Mouse (Mus musculus) liver, adult 2 months (tissue): Measurements from ENCODE around the gene Kpna7. TPM values are rescaled to one million over a fixed set of nuclear protein-coding genes. Genes with fewer than 3 reads are reported as not detected.

Experiments
- DNase-seq: peaks from one replicate; pipeline ENCODE4 v3.0.0-alpha.2; 2011; ENCODE audit warnings: low read depth, low spot score; ENCODE audit errors: extremely low read depth
- H3K27ac ChIP-seq: fragments of 200-500 bp; replicated peaks from 2 replicates; pipeline ENCODE4 v1.5.1; 2012; ENCODE audit warnings: low read depth, mild to moderate bottlenecking, control low read depth, inconsistent platforms, low read length; ENCODE audit not compliant: insufficient read depth
- H3K27me3 ChIP-seq: fragments of 200-500 bp; 2 replicates; pipeline ENCODE4 v1.6.1; 2012; ENCODE audit warnings: mild to moderate bottlenecking, moderate library complexity, low read length, inconsistent platforms; ENCODE audit not compliant: control insufficient read depth, insufficient read depth
- H3K36me3 ChIP-seq: fragments of 200-500 bp; 2 replicates; pipeline ENCODE4 v1.6.1; 2012; ENCODE audit warnings: low read length, inconsistent platforms; ENCODE audit not compliant: control insufficient read depth, insufficient read depth
- H3K4me1 ChIP-seq: fragments of 200-500 bp; 2 replicates; pipeline ENCODE4 v1.6.1; 2011; ENCODE audit warnings: low read length; ENCODE audit not compliant: control insufficient read depth, insufficient read depth
- H3K4me3 ChIP-seq: fragments of 200-500 bp; 2 replicates; pipeline ENCODE4 v1.5.1; 2011; ENCODE audit warnings: low read depth, mild to moderate bottlenecking, control low read depth, low read length, moderate library complexity; ENCODE audit not compliant: insufficient read depth
- H3K79me2 ChIP-seq: fragments of 200-500 bp; 2 replicates; pipeline ENCODE4 v1.6.1; 2012; ENCODE audit warnings: inconsistent platforms, mild to moderate bottlenecking, low read length, moderate library complexity; ENCODE audit not compliant: control insufficient read depth, insufficient read depth
- H3K9ac ChIP-seq: fragments of 200-500 bp; 2 replicates; pipeline ENCODE4 v1.6.1; 2012; ENCODE audit warnings: low read depth, mild to moderate bottlenecking, control low read depth, inconsistent platforms, low read length
- CTCF ChIP-seq: fragments of 200-500 bp; IDR thresholded peaks from 2 replicates; pipeline ENCODE4 v1.5.1; 2011; ENCODE audit warnings: low read depth, low read length, control low read depth
- POLR2A ChIP-seq: fragments of 200-500 bp; IDR thresholded peaks from 2 replicates; pipeline ENCODE4 v1.6.1; 2011; ENCODE audit warnings: low read length, control low read depth; ENCODE audit not compliant: insufficient read depth; ENCODE audit errors: extremely low read depth
- WGBS: fragments of 180-500 bp; shearing (Covaris S2); methylation state at CpG from one replicate; pipeline ENCODE4 v1.1.7; 2018; 5-methylcytosine and 5-hydroxymethylcytosine counted together
- polyA plus RNA-seq: library from polyadenylated mRNA; depleted of rRNA; stranded (reverse); fragments of >200 nt; gene quantifications from 2 replicates; pipeline ENCODE4 v1.2.3, GENCODE M21; 2012
- total RNA-seq: library from RNA; depleted of rRNA; stranded (reverse); fragments of >200 nt; gene quantifications from 2 replicates; pipeline ENCODE4 v1.2.3, GENCODE M21; 2014

Gene Kpna7
- total and polyA plus RNA-seq, 2 experiments: not detected

DNA sequence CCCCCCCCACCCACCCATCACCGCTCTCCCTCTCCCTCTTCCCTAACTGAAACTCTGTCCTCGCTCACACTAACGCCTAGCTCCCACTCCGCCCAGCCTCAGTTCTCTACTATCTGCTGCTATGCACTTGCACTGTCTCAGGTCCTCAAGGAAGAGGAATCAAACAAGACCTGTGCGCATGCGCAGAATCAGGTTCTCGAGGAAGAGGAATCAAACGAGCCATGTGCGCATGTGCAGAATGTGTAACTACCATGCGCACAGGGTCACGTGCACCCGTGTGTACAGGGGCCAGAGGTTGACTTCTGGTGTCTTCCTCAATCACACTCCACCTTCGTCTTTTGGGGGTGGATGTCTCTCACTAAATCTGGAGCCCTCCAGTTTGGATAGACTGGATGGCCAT, 96.3 kb downstream of the Kpna7 start:
- H3K27me3 ChIP-seq: no peaks in the 10 kb centered on the region
- no peaks in the 10 kb centered on the region for H3K79me2 ChIP-seq
- 95% methylated on average over 13 of the region's 13 CpGs for WGBS
- TF ChIP-seq CTCF (no peak), POLR2A (no peak)
- no peaks in the 10 kb centered on the region for H3K36me3 ChIP-seq
- no peak overlapping the region for H3K9ac ChIP-seq
- H3K27ac ChIP-seq: no peak overlapping the region
- H3K4me3 ChIP-seq: no peak overlapping the region
- DNase-seq: no peak
- H3K4me1 ChIP-seq: peaks cover 2% of the 10 kb centered on the region; the same call in 1 of the 2 replicates

DNA sequence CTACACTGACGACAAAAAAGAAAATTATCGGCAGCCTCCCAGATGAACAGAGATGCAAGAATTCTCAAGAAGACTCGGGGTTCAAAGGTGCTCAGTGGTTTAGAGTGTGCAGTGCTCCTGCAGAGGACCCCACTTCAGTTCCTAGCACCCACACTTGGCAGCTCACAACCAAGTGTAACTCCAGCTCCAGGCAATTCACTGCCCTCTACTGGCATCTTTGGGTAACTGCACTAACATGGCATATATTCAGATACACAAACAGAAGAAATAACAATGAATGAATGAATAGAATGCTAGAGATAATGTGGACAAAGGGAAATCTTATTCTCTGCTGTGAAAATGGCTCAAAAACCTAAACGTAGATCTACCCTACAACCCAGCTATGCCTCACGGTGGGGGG, 99.0 kb downstream of the Kpna7 start:
- 97% methylated on average over 5 of the region's 5 CpGs for WGBS
- H3K27ac ChIP-seq: no peak overlapping the region
- H3K79me2 ChIP-seq: no peaks in the 10 kb centered on the region
- H3K27me3 ChIP-seq: no peaks in the 10 kb centered on the region
- TF ChIP-seq CTCF (no peak), POLR2A (no peak)
- H3K9ac ChIP-seq: no peak overlapping the region
- no peak for DNase-seq
- no peaks in the 10 kb centered on the region for H3K36me3 ChIP-seq
- no peak overlapping the region for H3K4me3 ChIP-seq
- peaks cover 2% of the 10 kb centered on the region; the same call in 1 of the 2 replicates for H3K4me1 ChIP-seq

DNA sequence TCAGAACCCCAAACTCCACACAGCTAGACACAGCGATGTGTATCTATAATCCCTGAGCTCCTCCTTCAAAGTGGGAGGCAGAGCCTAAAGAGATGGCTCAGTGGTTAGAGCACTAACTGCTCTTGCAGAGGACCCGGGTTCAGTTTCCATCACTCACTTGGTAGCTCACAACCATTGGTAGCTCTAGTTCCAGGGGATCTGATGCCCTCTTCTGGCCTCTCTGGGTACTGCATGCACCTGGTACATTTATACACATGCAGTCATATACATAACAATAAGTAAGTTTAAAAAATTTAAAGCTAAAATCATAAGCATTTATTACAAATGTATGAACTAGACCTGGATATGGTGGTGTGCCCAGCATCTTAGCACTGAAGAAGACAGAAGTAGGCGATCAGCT, 100.6 kb downstream of the Kpna7 start:
- TF ChIP-seq CTCF (no peak; the same call in 1 of the 2 replicates), POLR2A (no peak)
- over 99% methylated on average over 3 of the region's 3 CpGs for WGBS
- Histone ChIP-seq H3K27me3 (no peaks in the 10 kb centered on the region), H3K4me1 (no peaks in the 10 kb centered on the region), H3K79me2 (no peaks in the 10 kb centered on the region), H3K36me3 (no peaks in the 10 kb centered on the region), H3K9ac (no peak overlapping the region), H3K27ac (no peak overlapping the region), H3K4me3 (no peak overlapping the region)
- DNase-seq: no peak

DNA sequence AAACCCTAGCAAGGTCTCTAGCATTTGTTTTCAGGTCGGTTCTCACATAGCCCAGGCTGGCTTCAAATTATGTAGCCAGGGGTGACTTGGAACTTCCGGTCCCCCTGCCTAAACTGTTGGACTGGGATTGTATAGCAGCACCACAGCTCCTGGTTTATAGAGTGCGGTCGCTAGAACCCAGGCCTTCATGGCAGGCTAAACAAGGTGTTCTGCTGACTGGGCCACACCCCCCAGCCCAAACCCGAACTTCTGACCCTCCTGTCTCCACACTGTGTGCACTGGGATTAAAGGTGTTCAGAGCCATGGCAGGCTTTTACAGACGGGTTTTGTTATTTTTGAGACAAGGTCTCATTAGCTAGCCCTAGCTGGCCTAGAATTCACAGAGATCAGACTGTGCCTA, 104.7 kb downstream of the Kpna7 start:
- H3K36me3 ChIP-seq: no peaks in the 10 kb centered on the region
- no peak for DNase-seq
- TF ChIP-seq CTCF (no peak), POLR2A (no peak)
- no peak overlapping the region for H3K9ac ChIP-seq
- no peaks in the 10 kb centered on the region for H3K79me2 ChIP-seq
- no peak overlapping the region for H3K27ac ChIP-seq
- no peak overlapping the region for H3K4me3 ChIP-seq
- WGBS: 83% methylated on average over 6 of the region's 6 CpGs
- H3K27me3 ChIP-seq: no peaks in the 10 kb centered on the region
- no peaks in the 10 kb centered on the region for H3K4me1 ChIP-seq

DNA sequence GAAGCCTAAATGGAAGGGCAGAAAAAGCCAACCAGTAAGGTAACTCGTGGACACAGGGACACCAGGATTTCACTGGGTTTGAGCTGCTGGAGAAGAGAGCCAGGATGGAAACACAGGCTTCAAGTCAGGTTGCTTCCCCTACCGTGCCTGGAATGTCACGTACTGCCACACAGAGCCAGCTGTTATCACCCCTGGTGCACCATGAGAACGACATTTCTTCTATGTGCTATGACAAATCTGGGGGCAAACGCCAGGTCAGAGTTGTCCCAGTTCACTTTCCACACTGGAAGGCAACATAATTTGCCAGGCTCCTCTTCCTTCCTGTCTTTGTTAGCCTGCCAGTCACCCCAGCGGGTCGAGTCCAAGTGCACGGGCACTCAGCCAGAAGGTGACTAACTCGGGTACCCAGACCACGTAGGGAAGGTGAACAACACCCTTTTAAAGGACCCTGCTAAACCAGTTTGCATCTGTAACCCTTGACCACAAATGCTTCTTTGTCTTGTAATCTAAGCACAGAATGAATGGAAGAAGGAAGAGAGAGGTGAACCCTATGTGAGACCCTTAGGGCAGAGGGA, 105.2 kb downstream of the Kpna7 start:
- Histone ChIP-seq H3K4me1 (no peaks in the 10 kb centered on the region), H3K4me3 (no peak overlapping the region), H3K27me3 (no peaks in the 10 kb centered on the region), H3K36me3 (no peaks in the 10 kb centered on the region), H3K79me2 (no peaks in the 10 kb centered on the region), H3K9ac (no peak overlapping the region), H3K27ac (no peak overlapping the region)
- TF ChIP-seq POLR2A: no peak
- no peak for TF ChIP-seq CTCF
- DNase-seq: no peak
- 55% methylated on average over 10 of the region's 10 CpGs for WGBS

DNA sequence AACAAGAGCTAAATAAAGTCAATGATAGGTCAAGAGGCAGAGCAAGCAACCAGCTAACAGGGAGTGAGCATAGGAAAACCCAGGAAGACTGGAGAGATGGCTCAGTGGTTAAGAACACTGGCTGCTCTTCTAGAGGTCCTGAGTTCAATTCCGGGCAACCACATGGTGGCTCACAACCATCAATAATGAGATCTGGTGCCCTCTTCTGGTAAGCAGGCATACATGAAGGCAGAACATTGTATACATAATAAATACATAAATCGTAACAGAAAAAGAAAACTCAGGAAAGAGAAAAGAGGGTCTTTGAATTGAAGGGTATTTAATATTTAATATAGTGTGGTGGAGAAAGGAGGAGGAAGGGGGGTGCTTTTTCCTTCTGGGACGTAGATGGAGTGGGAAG, 112.6 kb downstream of the Kpna7 start:
- no peak overlapping the region for H3K4me3 ChIP-seq
- no peaks in the 10 kb centered on the region for H3K79me2 ChIP-seq
- H3K4me1 ChIP-seq: no peaks in the 10 kb centered on the region
- TF ChIP-seq CTCF (no peak), POLR2A (no peak)
- no peak overlapping the region for H3K27ac ChIP-seq
- no peak for DNase-seq
- WGBS: 90% methylated on average over 3 of the region's 3 CpGs
- no peaks in the 10 kb centered on the region for H3K27me3 ChIP-seq
- no peak overlapping the region for H3K9ac ChIP-seq
- H3K36me3 ChIP-seq: no peaks in the 10 kb centered on the region
